ENCODE assay signal across 7 mouse cellular contexts in the genomic region with DNA sequence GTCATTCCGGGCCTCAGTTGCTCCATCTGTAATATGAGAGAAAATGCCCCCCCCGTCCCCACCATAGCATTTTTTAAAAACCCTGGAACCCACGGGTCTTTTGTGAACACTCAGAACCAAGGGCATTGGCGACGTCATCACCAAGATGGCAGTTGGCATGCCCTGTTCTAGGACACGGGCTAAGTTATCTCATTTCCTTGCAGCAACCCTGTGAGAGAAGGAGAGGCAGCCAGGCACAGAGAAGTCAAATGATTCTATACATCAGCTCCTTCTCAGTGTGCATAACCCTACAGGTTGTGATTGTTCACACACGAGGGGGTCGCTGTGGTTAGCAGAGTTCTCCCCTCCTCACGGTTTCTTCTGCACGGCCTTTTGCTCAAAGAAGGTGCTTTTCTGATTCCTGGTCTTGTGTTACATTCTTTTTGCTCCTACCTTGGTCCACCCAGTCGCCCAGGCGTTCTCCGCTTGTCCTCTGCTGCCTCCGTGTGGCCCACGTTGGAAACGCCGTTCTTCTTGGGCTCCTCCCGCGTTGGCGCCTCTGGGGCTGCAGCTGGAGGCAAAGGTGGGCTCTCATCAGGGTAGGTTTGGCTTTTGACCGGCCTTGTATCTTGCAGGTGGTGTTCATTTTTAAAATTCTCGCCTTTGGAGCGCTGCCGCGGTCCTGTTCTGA. TPM values are rescaled to one million over a fixed set of nuclear protein-coding genes. Genes with fewer than 3 reads are reported as not detected.
DNase-seq lines count a peak whose midpoint lies in the region; ATAC-seq lines count a peak whose summit lies in the region.

No protein-coding gene starts in this region.

- DNase-seq in adrenal gland, adult 2 months = peak; percentile 71
- peak; percentile 89 for DNase-seq in embryo, embryonic 10.5 days (ENCODE audit: low spot score)
- DNase-seq in heart, adult 18-20 months = peak; percentile 41 to 87
- DNase-seq in kidney, adult 18-20 months = peak; percentile 81
- peak; percentile 80 for DNase-seq in left cerebral cortex, postnatal 4 days
- peak; percentile 91 for DNase-seq in midbrain, embryonic 14.5 days
- DNase-seq in spleen, adult 18-20 months = peak; percentile 18 to 67

- peak overlapping the region; percentile 43 for H3K4me2 ChIP-seq in midbrain, embryonic 14.5 days (ENCODE audit: low read length)

- intact Hi-C loops in left cerebral cortex, postnatal 4 days (cut with DNase I) = loop anchor here (5.0 kb wide), 1 partner anchor 265 kb away; no protein-coding TSS in a partner anchor

- WGBS in midbrain, embryonic 14.5 days = 15% methylated on average over 25 of the region's 25 CpGs

- H3K9me3 ChIP-seq in midbrain, embryonic 14.5 days (ENCODE audit: control insufficient read depth, low read length) = no peaks in the 10 kb centered on the region

- H3K36me3 ChIP-seq in midbrain, embryonic 14.5 days (ENCODE audit: control insufficient read depth, insufficient read depth, low read length) = no peaks in the 10 kb centered on the region

- H3K27me3 ChIP-seq in midbrain, embryonic 14.5 days (ENCODE audit: control insufficient read depth, insufficient read depth, low read length) = peaks cover 18% of the 10 kb centered on the region

- ATAC-seq in midbrain, embryonic 14.5 days (ENCODE audit: low FRiP score, low TSS enrichment) = peak; percentile 53

- no peak overlapping the region for H3K27ac ChIP-seq in midbrain, embryonic 14.5 days (replicated peaks; ENCODE audit: low read depth, low read length)

- no peak overlapping the region for H3K9ac ChIP-seq in midbrain, embryonic 14.5 days (replicated peaks; ENCODE audit: low read length)

- H3K4me3 ChIP-seq in midbrain, embryonic 14.5 days (replicated peaks; ENCODE audit: low read depth, low read length) = no peak overlapping the region

- no peaks in the 10 kb centered on the region for H3K4me1 ChIP-seq in midbrain, embryonic 14.5 days (ENCODE audit: control insufficient read depth, insufficient read depth, low read length)

RNA-seq across cellular contexts. Expression of a gene that starts 44.2 kb away (rescaled TPM):
- not detected for total RNA-seq in adrenal gland, adult 2 months (2021)
- polyA plus RNA-seq in adrenal gland, adult 2 months (2012; rRNA removed) = 1.0 and 1.2 TPM in 2 replicates
- total RNA-seq in heart, adult 18-20 months (2021) = under 1 TPM in 1 of 2 experiments, not detected in 1; 0.15 TPM
- total RNA-seq in left cerebral cortex, postnatal 4 days (2021) = 1 to 10 TPM; 3.2 to 4.7 TPM
- polyA plus RNA-seq in midbrain, embryonic 14.5 days (2014; fragmentation: Nextera tagmentation; extraction: Ambion mirVana) = 1.4 TPM in 2 replicates
